Mouse (Mus musculus) neural tube, embryonic 12.5 days (tissue): Measurements from ENCODE around the gene Adipoq. TPM values are rescaled to one million over a fixed set of nuclear protein-coding genes. Genes with fewer than 3 reads are reported as not detected.

Source experiments
- ATAC-seq: fragments of 200-750 bp; cut with Nextera tagmentation; 2 replicates; pipeline ENCODE4 v1.8.0; 2017; ENCODE audit warnings: low read depth, mild to moderate bottlenecking, moderate TSS enrichment, moderate library complexity; ENCODE audit not compliant: low FRiP score
- H3K27ac ChIP-seq: fragments of 300-500 bp; sonication (generic); 2 replicates; pipeline ENCODE4 v1.5.1; 2016
- H3K27me3 ChIP-seq: fragments of 300-500 bp; sonication (generic); replicated peaks from 2 replicates; pipeline ENCODE4 v1.6.1; 2016; ENCODE audit warnings: mild to moderate bottlenecking
- H3K36me3 ChIP-seq: fragments of 300-500 bp; sonication (generic); 2 replicates; pipeline ENCODE4 v1.6.1; 2016; ENCODE audit warnings: mild to moderate bottlenecking
- H3K4me1 ChIP-seq: fragments of 300-500 bp; sonication (generic); 2 replicates; pipeline ENCODE4 v1.6.1; 2016
- H3K4me2 ChIP-seq: fragments of 300-500 bp; sonication (generic); replicated peaks from 2 replicates; pipeline ENCODE4 v1.6.1; 2016; ENCODE audit warnings: mild to moderate bottlenecking
- H3K4me3 ChIP-seq: fragments of 300-500 bp; sonication (generic); 2 replicates; pipeline ENCODE4 v1.5.1; 2016
- H3K9ac ChIP-seq: fragments of 300-500 bp; sonication (generic); 2 replicates; pipeline ENCODE4 v1.6.1; 2016; ENCODE audit warnings: mild to moderate bottlenecking
- H3K9me3 ChIP-seq: fragments of 300-500 bp; sonication (generic); 2 replicates; pipeline ENCODE4 v1.6.1; 2016; ENCODE audit warnings: mild to moderate bottlenecking
- WGBS: fragments of 180-500 bp; shearing (Covaris S2); methylation state at CpG from one replicate; pipeline ENCODE4 v1.1.7; 2016; 5-methylcytosine and 5-hydroxymethylcytosine counted together
- polyA plus RNA-seq: library from polyadenylated mRNA; unstranded; fragments of >200 nt; fragmentation: Nextera tagmentation; extraction: Ambion mirVana; gene quantifications from 2 replicates; pipeline ENCODE4 v1.2.1, GENCODE M21; 2016

Gene Adipoq
- polyA plus RNA-seq, 1 experiment from 2014 or later = not detected

- WGBS = 94% methylated on average over 4 of the region's 4 CpGs
- no peak overlapping the region for H3K9ac ChIP-seq
- no peaks in the 10 kb centered on the region for H3K9me3 ChIP-seq
- H3K4me3 ChIP-seq = no peak overlapping the region
- H3K36me3 ChIP-seq = peaks cover 45% of the 10 kb centered on the region
- peaks cover 11% of the 10 kb centered on the region; the same call in 1 of the 2 replicates for H3K4me1 ChIP-seq
- H3K27ac ChIP-seq = no peak overlapping the region
- H3K4me2 ChIP-seq = no peak overlapping the region
- ATAC-seq = no peak
- H3K27me3 ChIP-seq = no peaks in the 10 kb centered on the region
These were observed 23.2 kb upstream of the Adipoq start for GRCm38 (mm10) chr16:23123104-23123503.

GRCm38 (mm10) chr16:23124398-23124797 is 21.9 kb upstream of the Adipoq start:
- ATAC-seq = no peak
- no peaks in the 10 kb centered on the region for H3K9me3 ChIP-seq
- 90% methylated on average over 4 of the region's 4 CpGs for WGBS
- H3K36me3 ChIP-seq = peaks cover 40% of the 10 kb centered on the region
- H3K4me1 ChIP-seq = peaks cover 19% of the 10 kb centered on the region
- H3K27me3 ChIP-seq = no peaks in the 10 kb centered on the region
- no peak overlapping the region for H3K9ac ChIP-seq
- no peak overlapping the region for H3K4me3 ChIP-seq
- H3K4me2 ChIP-seq = no peak overlapping the region
- no peak overlapping the region for H3K27ac ChIP-seq

- Histone ChIP-seq H3K9me3 (no peaks in the 10 kb centered on the region), H3K4me2 (peak overlapping the region; percentile 79), H3K4me1 (peaks cover 19% of the 10 kb centered on the region), H3K9ac (peak overlapping the region; percentile 87), H3K36me3 (peaks cover 16% of the 10 kb centered on the region), H3K27ac (peak overlapping the region; percentile 92; the same call in 1 of the 2 replicates), H3K27me3 (no peaks in the 10 kb centered on the region), H3K4me3 (peak overlapping the region; percentile 74)
- ATAC-seq = no peak; the same call in 1 of the 2 replicates
- WGBS = 2% methylated on average over 4 of the region's 4 CpGs
These were observed 19.0 kb upstream of the Adipoq start for GRCm38 (mm10) chr16:23127311-23127672.

- WGBS = under 1% methylated on average over 51 of the region's 51 CpGs
- peak; percentile 95 for ATAC-seq
- H3K36me3 ChIP-seq = peaks cover 11% of the 10 kb centered on the region
- H3K9ac ChIP-seq = peak within 1 kb of the TSS; percentile 87
- peak within 1 kb of the TSS; percentile 92 for H3K27ac ChIP-seq
- peak within 1 kb of the TSS; percentile 74 for H3K4me3 ChIP-seq
- H3K4me2 ChIP-seq = peak within 1 kb of the TSS; percentile 79
- no peaks in the 10 kb centered on the region for H3K27me3 ChIP-seq
- no peaks in the 10 kb centered on the region for H3K9me3 ChIP-seq
- peaks cover 19% of the 10 kb centered on the region for H3K4me1 ChIP-seq
These were observed 18.5 kb upstream of the Adipoq start, which contains the start of gene Rfc4 for GRCm38 (mm10) chr16:23127673-23128375. Gene Rfc4, minus strand, starts transcription at chr16:23127737.

GRCm38 (mm10) chr16:23130303-23130702 is 16.0 kb upstream of the Adipoq start:
- WGBS = 90% methylated on average over 3 of the region's 3 CpGs
- H3K4me3 ChIP-seq = no peak overlapping the region
- no peaks in the 10 kb centered on the region for H3K9me3 ChIP-seq
- no peak overlapping the region for H3K27ac ChIP-seq
- H3K4me1 ChIP-seq = peaks cover 19% of the 10 kb centered on the region
- no peaks in the 10 kb centered on the region for H3K27me3 ChIP-seq
- H3K4me2 ChIP-seq = no peak overlapping the region
- no peak for ATAC-seq
- no peaks in the 10 kb centered on the region for H3K36me3 ChIP-seq
- no peak overlapping the region for H3K9ac ChIP-seq

- peaks cover 9% of the 10 kb centered on the region for H3K4me1 ChIP-seq
- H3K4me2 ChIP-seq = no peak overlapping the region
- WGBS = 92% methylated on average over 1 of the region's 1 CpGs
- ATAC-seq = no peak
- H3K9me3 ChIP-seq = no peaks in the 10 kb centered on the region
- H3K36me3 ChIP-seq = no peaks in the 10 kb centered on the region
- no peak overlapping the region for H3K9ac ChIP-seq
- H3K4me3 ChIP-seq = no peak overlapping the region
- H3K27me3 ChIP-seq = no peaks in the 10 kb centered on the region
- H3K27ac ChIP-seq = no peak overlapping the region
These were observed 14.0 kb upstream of the Adipoq start for GRCm38 (mm10) chr16:23132336-23132735.

GRCm38 (mm10) chr16:23135421-23136149 is 10.8 kb upstream of the Adipoq start:
- no peaks in the 10 kb centered on the region for H3K27me3 ChIP-seq
- H3K36me3 ChIP-seq = no peaks in the 10 kb centered on the region
- no peaks in the 10 kb centered on the region for H3K9me3 ChIP-seq
- H3K27ac ChIP-seq = no peak overlapping the region
- no peak overlapping the region for H3K4me3 ChIP-seq
- H3K9ac ChIP-seq = no peak overlapping the region
- no peak overlapping the region for H3K4me2 ChIP-seq
- 21% methylated on average over 11 of the region's 11 CpGs for WGBS
- 0 out of 2 replicates have a peak, but pooled peaks have one; percentile 21 for ATAC-seq
- no peaks in the 10 kb centered on the region for H3K4me1 ChIP-seq

- ATAC-seq = no peak
- no peak overlapping the region for H3K9ac ChIP-seq
- no peaks in the 10 kb centered on the region for H3K9me3 ChIP-seq
- no peak overlapping the region for H3K27ac ChIP-seq
- 78% methylated on average over 4 of the region's 4 CpGs for WGBS
- no peak overlapping the region for H3K4me2 ChIP-seq
- no peak overlapping the region for H3K4me3 ChIP-seq
- H3K27me3 ChIP-seq = no peaks in the 10 kb centered on the region
- no peaks in the 10 kb centered on the region for H3K4me1 ChIP-seq
- H3K36me3 ChIP-seq = no peaks in the 10 kb centered on the region
These were observed 9.8 kb upstream of the Adipoq start for GRCm38 (mm10) chr16:23136406-23136970.

GRCm38 (mm10) chr16:23140911-23141310 is 5.4 kb upstream of the Adipoq start:
- H3K36me3 ChIP-seq = no peaks in the 10 kb centered on the region
- no peaks in the 10 kb centered on the region for H3K27me3 ChIP-seq
- H3K4me1 ChIP-seq = no peaks in the 10 kb centered on the region
- H3K4me3 ChIP-seq = no peak overlapping the region
- H3K4me2 ChIP-seq = no peak overlapping the region
- H3K9ac ChIP-seq = no peak overlapping the region
- ATAC-seq = no peak
- H3K9me3 ChIP-seq = no peaks in the 10 kb centered on the region
- H3K27ac ChIP-seq = no peak overlapping the region
- 96% methylated on average over 3 of the region's 3 CpGs for WGBS

GRCm38 (mm10) chr16:23144326-23144725 is 2.0 kb upstream of the Adipoq start:
- no peak overlapping the region for H3K4me2 ChIP-seq
- H3K4me1 ChIP-seq = no peaks in the 10 kb centered on the region
- WGBS = 90% methylated on average over 7 of the region's 7 CpGs
- H3K4me3 ChIP-seq = no peak overlapping the region
- H3K36me3 ChIP-seq = no peaks in the 10 kb centered on the region
- no peak overlapping the region for H3K9ac ChIP-seq
- no peaks in the 10 kb centered on the region for H3K27me3 ChIP-seq
- H3K27ac ChIP-seq = no peak overlapping the region
- no peak for ATAC-seq
- H3K9me3 ChIP-seq = no peaks in the 10 kb centered on the region

- no peak overlapping the region for H3K4me2 ChIP-seq
- H3K9ac ChIP-seq = no peak overlapping the region
- H3K27me3 ChIP-seq = no peaks in the 10 kb centered on the region
- H3K4me3 ChIP-seq = no peak overlapping the region
- no peak for ATAC-seq
- 88% methylated on average over 5 of the region's 5 CpGs for WGBS
- no peak overlapping the region for H3K27ac ChIP-seq
- no peaks in the 10 kb centered on the region for H3K9me3 ChIP-seq
- no peaks in the 10 kb centered on the region for H3K36me3 ChIP-seq
- H3K4me1 ChIP-seq = no peaks in the 10 kb centered on the region
These were observed 1.1 kb upstream of the Adipoq start for GRCm38 (mm10) chr16:23145211-23145610.

- no peaks in the 10 kb centered on the region for H3K27me3 ChIP-seq
- H3K27ac ChIP-seq = no peak overlapping the region
- WGBS = 74% methylated on average over 2 of the region's 2 CpGs
- H3K4me2 ChIP-seq = no peak overlapping the region
- no peaks in the 10 kb centered on the region for H3K4me1 ChIP-seq
- H3K9me3 ChIP-seq = no peaks in the 10 kb centered on the region
- H3K36me3 ChIP-seq = no peaks in the 10 kb centered on the region
- H3K9ac ChIP-seq = no peak overlapping the region
- no peak overlapping the region for H3K4me3 ChIP-seq
- ATAC-seq = no peak
These were observed 2.6 kb downstream of the Adipoq start for GRCm38 (mm10) chr16:23148936-23149335.
